Mouse (Mus musculus): ENCODE data around the gene Chic2. TPM values are rescaled to one million over a fixed set of nuclear protein-coding genes. Genes with fewer than 3 reads are reported as not detected.

Gene Chic2
- polyA plus RNA-seq, 1 experiment from 2014 or later = 37.7 TPM

- peak within 1 kb of the TSS; percentile 68 for H3K4me2 ChIP-seq
- peak; percentile 75 for ATAC-seq
- WGBS = under 1% methylated on average over 41 of the region's 41 CpGs
- no peaks in the 10 kb centered on the region for H3K9me3 ChIP-seq (replicated peaks)
- H3K9ac ChIP-seq = peak within 1 kb of the TSS; percentile 73
- H3K4me3 ChIP-seq = peak within 1 kb of the TSS; percentile 54
- H3K27ac ChIP-seq = no peak within 1 kb of the TSS
- H3K36me3 ChIP-seq (ENCODE audit: poor library complexity, severe bottlenecking) = no peaks in the 10 kb centered on the region
- peaks cover 61% of the 10 kb centered on the region for H3K4me1 ChIP-seq
- H3K27me3 ChIP-seq = peaks cover 95% of the 10 kb centered on the region
Measured at GRCm38 (mm10) chr5:75075383-75075941, 30.9 kb upstream of the Chic2 start, which contains the start of gene Gsx2. Gsx2 (plus strand) TSS chr5:75075601.

GRCm38 (mm10) chr5:75074537-75075382 is 30.2 kb upstream of the Chic2 start:
- Histone ChIP-seq H3K36me3 (ENCODE audit: poor library complexity, severe bottlenecking) (no peaks in the 10 kb centered on the region), H3K4me3 (peak overlapping the region; percentile 54), H3K4me2 (peak overlapping the region; percentile 68), H3K9ac (peak overlapping the region; percentile 73), H3K9me3 (replicated peaks) (no peaks in the 10 kb centered on the region), H3K27ac (no peak overlapping the region), H3K27me3 (peaks cover 95% of the 10 kb centered on the region), H3K4me1 (peaks cover 68% of the 10 kb centered on the region)
- no peak for ATAC-seq
- WGBS = 5% methylated on average over 15 of the region's 15 CpGs

- Histone ChIP-seq H3K4me2 (0 out of 2 replicates have a peak overlapping the region, but pooled peaks have one; percentile 68), H3K27me3 (peaks cover 95% of the 10 kb centered on the region), H3K36me3 (ENCODE audit: poor library complexity, severe bottlenecking) (no peaks in the 10 kb centered on the region), H3K4me1 (peaks cover 71% of the 10 kb centered on the region), H3K9ac (no peak overlapping the region), H3K4me3 (no peak overlapping the region), H3K9me3 (replicated peaks) (no peaks in the 10 kb centered on the region), H3K27ac (no peak overlapping the region)
- ATAC-seq = no peak
- WGBS = 6% methylated on average over 4 of the region's 4 CpGs
Measured at GRCm38 (mm10) chr5:75074132-75074531, 29.6 kb upstream of the Chic2 start.

- H3K27ac ChIP-seq = no peak overlapping the region
- H3K9me3 ChIP-seq (replicated peaks) = no peaks in the 10 kb centered on the region
- no peak overlapping the region for H3K9ac ChIP-seq
- H3K4me1 ChIP-seq = peaks cover 71% of the 10 kb centered on the region
- H3K36me3 ChIP-seq (ENCODE audit: poor library complexity, severe bottlenecking) = no peaks in the 10 kb centered on the region
- ATAC-seq = no peak
- H3K4me3 ChIP-seq = no peak overlapping the region
- H3K4me2 ChIP-seq = no peak overlapping the region
- H3K27me3 ChIP-seq = peaks cover 95% of the 10 kb centered on the region
- 18% methylated on average over 3 of the region's 3 CpGs for WGBS
Measured at GRCm38 (mm10) chr5:75073684-75074083, 29.1 kb upstream of the Chic2 start.

GRCm38 (mm10) chr5:75073167-75073566 is 28.6 kb upstream of the Chic2 start:
- H3K4me3 ChIP-seq = no peak overlapping the region
- H3K27me3 ChIP-seq = peaks cover 95% of the 10 kb centered on the region
- no peaks in the 10 kb centered on the region for H3K36me3 ChIP-seq (ENCODE audit: poor library complexity, severe bottlenecking)
- no peaks in the 10 kb centered on the region for H3K9me3 ChIP-seq (replicated peaks)
- H3K9ac ChIP-seq = no peak overlapping the region
- WGBS = 42% methylated on average over 1 of the region's 1 CpGs
- no peak overlapping the region for H3K27ac ChIP-seq
- H3K4me2 ChIP-seq = no peak overlapping the region
- peaks cover 71% of the 10 kb centered on the region for H3K4me1 ChIP-seq
- no peak for ATAC-seq

- ATAC-seq = no peak
- Histone ChIP-seq H3K27me3 (peaks cover 96% of the 10 kb centered on the region), H3K36me3 (ENCODE audit: poor library complexity, severe bottlenecking) (no peaks in the 10 kb centered on the region), H3K27ac (no peak overlapping the region), H3K4me1 (peaks cover 73% of the 10 kb centered on the region), H3K4me2 (peak overlapping the region; percentile 32; the same call in 1 of the 2 replicates), H3K4me3 (no peak overlapping the region), H3K9me3 (replicated peaks) (no peaks in the 10 kb centered on the region), H3K9ac (no peak overlapping the region)
- 1% methylated on average over 4 of the region's 4 CpGs for WGBS
Measured at GRCm38 (mm10) chr5:75072532-75072931, 28.0 kb upstream of the Chic2 start.

GRCm38 (mm10) chr5:75071951-75072350 is 27.4 kb upstream of the Chic2 start:
- H3K4me3 ChIP-seq = no peak overlapping the region
- H3K27ac ChIP-seq = no peak overlapping the region
- peaks cover 96% of the 10 kb centered on the region for H3K27me3 ChIP-seq
- no peak overlapping the region for H3K9ac ChIP-seq
- ATAC-seq = no peak
- H3K36me3 ChIP-seq (ENCODE audit: poor library complexity, severe bottlenecking) = no peaks in the 10 kb centered on the region
- peak overlapping the region; percentile 32 for H3K4me2 ChIP-seq
- peaks cover 73% of the 10 kb centered on the region for H3K4me1 ChIP-seq
- no peaks in the 10 kb centered on the region for H3K9me3 ChIP-seq (replicated peaks)
- under 1% methylated on average over 10 of the region's 10 CpGs for WGBS

- Histone ChIP-seq H3K27me3 (peaks cover 95% of the 10 kb centered on the region), H3K4me3 (0 out of 2 replicates have a peak overlapping the region, but pooled peaks have one; percentile 9), H3K9ac (no peak overlapping the region), H3K4me1 (peaks cover 65% of the 10 kb centered on the region), H3K36me3 (ENCODE audit: poor library complexity, severe bottlenecking) (no peaks in the 10 kb centered on the region), H3K27ac (peak overlapping the region; percentile 74), H3K4me2 (peak overlapping the region; percentile 43), H3K9me3 (replicated peaks) (no peaks in the 10 kb centered on the region)
- peak; percentile 20 for ATAC-seq
- under 1% methylated on average over 23 of the region's 23 CpGs for WGBS
Measured at GRCm38 (mm10) chr5:75070656-75071375, 26.2 kb upstream of the Chic2 start.

GRCm38 (mm10) chr5:75070132-75070531 is 25.6 kb upstream of the Chic2 start:
- peak overlapping the region; percentile 43 for H3K4me2 ChIP-seq
- H3K27ac ChIP-seq = peak overlapping the region; percentile 74
- peaks cover 95% of the 10 kb centered on the region for H3K27me3 ChIP-seq
- ATAC-seq = peak; percentile 53
- 0 out of 2 replicates have a peak overlapping the region, but pooled peaks have one; percentile 9 for H3K4me3 ChIP-seq
- H3K4me1 ChIP-seq = peaks cover 58% of the 10 kb centered on the region
- peaks cover 7% of the 10 kb centered on the region for H3K9me3 ChIP-seq (replicated peaks)
- no peaks in the 10 kb centered on the region for H3K36me3 ChIP-seq (ENCODE audit: poor library complexity, severe bottlenecking)
- 1% methylated on average over 13 of the region's 13 CpGs for WGBS
- no peak overlapping the region for H3K9ac ChIP-seq

- H3K36me3 ChIP-seq (ENCODE audit: poor library complexity, severe bottlenecking) = no peaks in the 10 kb centered on the region
- peak; percentile 48 for ATAC-seq
- under 1% methylated on average over 30 of the region's 30 CpGs for WGBS
Measured at GRCm38 (mm10) chr5:75067125-75067756, 22.7 kb upstream of the Chic2 start.

GRCm38 (mm10) chr5:75066715-75067114 is 22.1 kb upstream of the Chic2 start:
- Histone ChIP-seq H3K9ac (0 out of 2 replicates have a peak overlapping the region, but pooled peaks have one; percentile 53), H3K4me3 (peak overlapping the region; percentile 44), H3K9me3 (replicated peaks) (peaks cover 8% of the 10 kb centered on the region), H3K27me3 (peaks cover 89% of the 10 kb centered on the region), H3K4me2 (peak overlapping the region; percentile 75), H3K27ac (no peak overlapping the region), H3K4me1 (peaks cover 34% of the 10 kb centered on the region), H3K36me3 (ENCODE audit: poor library complexity, severe bottlenecking) (no peaks in the 10 kb centered on the region)
- WGBS = 8% methylated on average over 6 of the region's 10 CpGs
- ATAC-seq = peak; percentile 8; the same call in 1 of the 2 replicates

More at GRCm38 (mm10) chr5:75067125-75067756, 22.7 kb upstream of the Chic2 start:
- peaks cover 40% of the 10 kb centered on the region for H3K4me1 ChIP-seq
- H3K27me3 ChIP-seq = peaks cover 90% of the 10 kb centered on the region
- H3K9me3 ChIP-seq (replicated peaks) = peaks cover 8% of the 10 kb centered on the region
- H3K27ac ChIP-seq = no peak overlapping the region
- H3K9ac ChIP-seq = peak overlapping the region; percentile 53
- H3K4me2 ChIP-seq = peak overlapping the region; percentile 75
- peak overlapping the region; percentile 44 for H3K4me3 ChIP-seq
